Mouse (Mus musculus) megakaryocyte, embryonic 14.5 days (primary cell): ENCODE results near the gene Smyd1.
"Not testable (repeated sequence)": the region's sequence is repeated elsewhere in the genome, so short reads cannot be mapped to it uniquely, and the experiment has no call there.

Experiments
- FLI1 ChIP-seq: IDR thresholded peaks from 2 replicates; pipeline ENCODE4 v1.6.1; 2012; ENCODE audit warnings: low read length, inconsistent platforms, mixed read lengths
- GATA1 ChIP-seq: IDR thresholded peaks from 3 replicates; pipeline ENCODE4 v1.6.1; 2012; ENCODE audit warnings: mixed read lengths, low read length, inconsistent platforms, borderline replicate concordance

DNA sequence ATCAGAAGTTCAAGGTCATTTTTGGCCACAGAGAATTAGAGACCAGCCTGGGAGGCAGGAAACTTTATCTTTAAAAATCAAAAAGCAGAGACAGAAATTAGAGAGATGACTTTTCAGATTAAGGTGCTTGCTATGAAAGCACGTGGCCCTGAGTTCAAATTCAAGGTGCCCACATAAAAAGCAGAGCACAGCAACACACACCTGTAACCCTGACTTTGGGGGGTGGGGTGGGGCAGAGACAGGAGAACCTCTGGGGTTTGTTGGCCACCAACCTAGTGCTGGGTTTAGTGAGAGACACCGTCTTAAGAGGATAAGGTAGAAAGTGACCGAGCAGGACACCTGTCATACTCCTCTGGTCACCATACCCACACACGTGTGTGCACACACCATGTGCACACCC lies 9.5 kb upstream of the Smyd1 start:
- TF ChIP-seq FLI1, GATA1: not testable (repeated sequence)
